9 mouse cellular contexts compared by ENCODE assay signal in the genomic region with DNA sequence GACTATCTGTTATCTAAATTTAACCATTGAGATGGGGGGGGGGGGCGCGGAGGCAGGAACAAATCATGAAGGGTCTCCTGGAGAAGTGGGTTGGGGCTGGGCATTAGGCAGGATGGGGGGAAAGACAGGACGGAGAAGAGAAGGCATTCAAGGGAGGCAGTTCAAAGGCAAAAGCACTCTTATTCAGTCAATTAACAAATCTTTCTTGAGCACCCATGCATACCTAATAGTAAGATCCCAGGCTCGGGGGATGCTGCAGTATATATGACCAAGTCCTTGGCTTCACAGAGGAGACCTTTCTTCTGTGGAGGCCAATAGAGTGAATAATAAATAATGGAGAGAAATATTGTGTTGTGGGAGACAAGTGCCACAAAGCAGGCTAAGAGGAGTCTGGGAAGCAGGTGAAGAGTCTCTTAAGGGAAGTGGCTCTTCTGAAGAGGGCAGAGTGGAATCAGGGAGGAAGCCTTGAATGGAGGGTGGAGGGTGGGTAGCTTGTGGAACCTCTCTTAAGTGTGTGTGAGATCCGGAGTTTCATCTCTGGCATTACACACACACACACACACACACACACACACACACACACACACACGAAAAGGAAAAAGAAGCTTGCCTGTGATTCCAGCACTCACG. TPM values are rescaled to one million over a fixed set of nuclear protein-coding genes. Genes with fewer than 3 reads are reported as not detected.
DNase-seq lines count a peak whose midpoint lies in the region; ATAC-seq and TF ChIP-seq lines count a peak whose summit lies in the region.
"Had no signal": no experiment of that assay in that cellular context is flagged by ENCODE, and none has a peak within 500 bp of the region (broad histone marks: within the 10 kb centered on the region; RNA-seq: fewer than 3 reads in every experiment).

No protein-coding gene starts in this region.

- DNase-seq in kidney, postnatal 25 days, result no peak
- DNase-seq in forebrain, postnatal 0 days, result no peak
- peak; percentile 41 for DNase-seq in lung, adult 2 months
- no peak for DNase-seq in B cell, adult 2 months
- DNase-seq in spleen, postnatal 4 days (ENCODE audit: low spot score in 2 of 2), result no peak

- peaks cover 31% of the 10 kb centered on the region for H3K4me1 ChIP-seq in kidney, embryonic 14.5 days (ENCODE audit: control insufficient read depth, insufficient read depth, low read length)
- H3K4me1 ChIP-seq in forebrain, postnatal 0 days (ENCODE audit: insufficient read depth), result no peaks in the 10 kb centered on the region
- H3K4me1 ChIP-seq in lung, adult 2 months (ENCODE audit: control insufficient read depth, insufficient read depth, low read length), result peaks cover 12% of the 10 kb centered on the region
- peaks cover 23% of the 10 kb centered on the region for H3K4me1 ChIP-seq in neural tube, embryonic 12.5 days

- TF ChIP-seq POLR2A in lung, adult 2 months (IDR thresholded peaks at IDR 0.05; ENCODE audit: borderline replicate concordance, extremely low read depth, low read depth, low read length), result no peak

- H3K4me3 ChIP-seq in kidney, embryonic 14.5 days (ENCODE audit: low read length), result no peak overlapping the region
- H3K4me3 ChIP-seq in forebrain, postnatal 0 days (ENCODE audit: low read depth, low read length), result no peak overlapping the region
- H3K4me3 ChIP-seq in lung, adult 2 months (replicated peaks; ENCODE audit: extremely low read depth, low read depth, low read length), result no peak overlapping the region
- no peak overlapping the region for H3K4me3 ChIP-seq in neural tube, embryonic 12.5 days

- H3K36me3 ChIP-seq in kidney, embryonic 14.5 days (ENCODE audit: control insufficient read depth, insufficient read depth, low read length), result no peaks in the 10 kb centered on the region
- no peaks in the 10 kb centered on the region for H3K36me3 ChIP-seq in forebrain, postnatal 0 days (ENCODE audit: insufficient read depth)
- H3K36me3 ChIP-seq in neural tube, embryonic 12.5 days, result no peaks in the 10 kb centered on the region

- H3K4me2 ChIP-seq in kidney, embryonic 14.5 days (replicated peaks; ENCODE audit: low read depth, low read length), result peak overlapping the region; percentile 15; the same call in 1 of the 2 replicates
- H3K4me2 ChIP-seq in forebrain, postnatal 0 days (ENCODE audit: low read depth), result peak overlapping the region; percentile 0; the same call in 1 of the 2 replicates
- peak overlapping the region; percentile 54 for H3K4me2 ChIP-seq in neural tube, embryonic 12.5 days (replicated peaks)

- WGBS in kidney, embryonic 14.5 days, result 27% methylated on average over 7 of the region's 7 CpGs
- 24% methylated on average over 7 of the region's 7 CpGs for WGBS in forebrain, postnatal 0 days
- 44% methylated on average over 7 of the region's 7 CpGs for WGBS in lung, adult 2 months
- 22% methylated on average over 7 of the region's 7 CpGs for WGBS in neural tube, embryonic 12.5 days

- H3K9ac ChIP-seq in kidney, embryonic 14.5 days (ENCODE audit: low read depth, low read length), result no peak overlapping the region
- no peak overlapping the region for H3K9ac ChIP-seq in forebrain, postnatal 0 days
- 0 out of 2 replicates have a peak overlapping the region, but pooled peaks have one; percentile 35 for H3K9ac ChIP-seq in neural tube, embryonic 12.5 days

- TF ChIP-seq CTCF in forebrain, postnatal 0 days (IDR thresholded peaks at IDR 0.05; ENCODE audit: low read depth), result no peak
- TF ChIP-seq CTCF in lung, adult 2 months (IDR thresholded peaks at IDR 0.05; ENCODE audit: insufficient read depth, low read length), result no peak

- H3K9me3 ChIP-seq in kidney, embryonic 14.5 days (ENCODE audit: control insufficient read depth, low read length), result no peaks in the 10 kb centered on the region
- no peaks in the 10 kb centered on the region for H3K9me3 ChIP-seq in forebrain, postnatal 0 days (ENCODE audit: low read length)
- H3K9me3 ChIP-seq in neural tube, embryonic 12.5 days, result no peaks in the 10 kb centered on the region

- no peaks in the 10 kb centered on the region for H3K27me3 ChIP-seq in kidney, embryonic 14.5 days (ENCODE audit: control insufficient read depth, insufficient read depth, low read length)
- no peaks in the 10 kb centered on the region for H3K27me3 ChIP-seq in forebrain, postnatal 0 days (ENCODE audit: insufficient read depth, low read length)
- no peaks in the 10 kb centered on the region for H3K27me3 ChIP-seq in neural tube, embryonic 12.5 days (replicated peaks)

- ATAC-seq in kidney, embryonic 14.5 days (ENCODE audit: low FRiP score, low TSS enrichment), result no peak
- no peak for ATAC-seq in forebrain, postnatal 0 days
- peak; percentile 63 for ATAC-seq in neural tube, embryonic 12.5 days (ENCODE audit: low FRiP score, low read depth)
- ATAC-seq in CD4-positive, CD25-positive, alpha-beta regulatory T cell, adult 4 months, result no peak

- H3K27ac ChIP-seq in kidney, embryonic 14.5 days (ENCODE audit: low read depth, low read length), result no peak overlapping the region
- no peak overlapping the region for H3K27ac ChIP-seq in forebrain, postnatal 0 days (ENCODE audit: low read depth, low read length)
- peak overlapping the region; percentile 32; the same call in 1 of the 2 replicates for H3K27ac ChIP-seq in neural tube, embryonic 12.5 days
- H3K27ac ChIP-seq: macrophage had no signal

RNA-seq across cellular contexts. Expression of a gene that starts 11.2 kb away (rescaled TPM):
- polyA plus RNA-seq in kidney, embryonic 14.5 days (2014; fragmentation: Nextera tagmentation; extraction: Ambion mirVana), result 12.1 and 18.8 TPM in 2 replicates
- 4.3 TPM in 2 replicates for total RNA-seq in forebrain, postnatal 0 days (2014; rRNA removed)
- polyA plus RNA-seq in forebrain, postnatal 0 days (2015; fragmentation: Nextera tagmentation; extraction: Ambion mirVana), result 4.4 and 5.4 TPM in 2 replicates
- 84.7 and 90.1 TPM in 2 replicates for polyA plus RNA-seq in lung, adult 2 months (2012; rRNA removed)
- polyA plus RNA-seq in neural tube, embryonic 12.5 days (2016; fragmentation: Nextera tagmentation; extraction: Ambion mirVana), result 3.7 and 4.4 TPM in 2 replicates
- polyA plus RNA-seq in CD4-positive, CD25-positive, alpha-beta regulatory T cell, adult 4 months (2017; shearing (Covaris generic)), result under 1 TPM in 1 of 2 experiments, not detected in 1; 0.46 TPM
- polyA plus RNA-seq: macrophage had no signal

RNA-seq across cellular contexts. Expression of a gene that starts 29.1 kb away (rescaled TPM):
- polyA plus RNA-seq in kidney, embryonic 14.5 days (2014; fragmentation: Nextera tagmentation; extraction: Ambion mirVana), result 129 and 178 TPM in 2 replicates
- total RNA-seq in forebrain, postnatal 0 days (2014; rRNA removed), result 58.8 and 70.5 TPM in 2 replicates
- 59.8 and 71.3 TPM in 2 replicates for polyA plus RNA-seq in forebrain, postnatal 0 days (2015; fragmentation: Nextera tagmentation; extraction: Ambion mirVana)
- polyA plus RNA-seq in lung, adult 2 months (2012; rRNA removed), result 323 and 438 TPM in 2 replicates
- polyA plus RNA-seq in neural tube, embryonic 12.5 days (2016; fragmentation: Nextera tagmentation; extraction: Ambion mirVana), result 103 and 107 TPM in 2 replicates
- polyA plus RNA-seq in CD4-positive, CD25-positive, alpha-beta regulatory T cell, adult 4 months (2017; shearing (Covaris generic)), result under 1 TPM; 0.75 to 0.82 TPM

Comparison
In these comparisons a context has a peak if more than half of its experiments do, and no peak if none do; other contexts are left out.
1. H3K4me2 ChIP-seq: peak in every context shown above with its lines; median percentile 54 in neural tube, embryonic 12.5 days; 15 in kidney, embryonic 14.5 days; 0 in forebrain, postnatal 0 days.
2. RNA of a gene that starts 29.1 kb away (polyA plus RNA-seq): 323 to 438 TPM in lung, adult 2 months, 129 to 178 TPM in kidney, embryonic 14.5 days, 103 to 107 TPM in neural tube, embryonic 12.5 days and 59.8 to 71.3 TPM in forebrain, postnatal 0 days; 0.75 to 0.82 TPM in CD4-positive, CD25-positive, alpha-beta regulatory T cell, adult 4 months; every median in the first group is over 10 times any median in the second.